Mouse (Mus musculus) naive thymus-derived CD4-positive, alpha-beta T cell, adult 2 months (primary cell): ENCODE measurements around the gene Dcaf15.
A peak's percentile ranks its signal among the peaks of the same experiment; 100 is the strongest.

Experiments used
- DNase-seq: peaks from one replicate; pipeline ENCODE4 v3.0.0-alpha.2; 2011; ENCODE audit warnings: low read depth

The Dcaf15 gene

DNA sequence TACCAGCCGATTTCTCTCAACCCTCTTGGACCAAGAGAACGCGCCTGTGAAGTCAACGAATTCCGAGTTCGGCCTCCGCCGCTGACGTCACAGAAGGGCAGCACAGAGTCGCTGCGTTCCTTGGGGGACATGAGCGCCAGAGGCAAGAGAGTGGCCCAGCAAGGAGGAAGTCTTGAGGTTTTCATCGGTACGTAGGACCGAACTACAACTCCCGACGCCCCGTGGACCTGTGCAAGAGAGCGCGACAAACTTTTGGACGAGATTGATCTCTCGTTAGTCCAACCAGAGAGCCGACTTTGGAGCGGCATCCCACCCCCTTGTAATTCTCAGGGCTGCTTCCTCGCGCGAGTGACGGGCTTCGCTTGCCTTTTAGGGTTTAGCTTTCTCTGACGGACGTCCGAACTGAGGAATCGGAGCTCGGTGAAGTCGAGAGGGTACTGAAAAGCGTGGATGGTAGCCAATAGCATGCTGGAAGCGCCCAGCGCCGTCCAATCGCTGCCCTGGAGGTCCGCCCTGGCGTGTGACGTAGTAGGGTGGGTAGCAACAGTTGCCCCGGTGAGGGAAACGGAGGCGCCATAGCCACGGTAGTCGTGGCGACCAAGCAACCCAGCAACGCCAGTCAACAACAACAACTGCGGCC is 38.2 kb downstream of the Dcaf15 start, which contains the start of gene Rfx1:
Gene Rfx1, plus strand, starts transcription at position 544 of the 640 bp plus-strand sequence.
- peak; percentile 99 for DNase-seq

- DNase-seq: peak; percentile 51
Observed at GRCm38 (mm10) chr8:84065457-84066072, 39.0 kb downstream of the Dcaf15 start.

GRCm38 (mm10) chr8:84065037-84065436 is 39.5 kb downstream of the Dcaf15 start, which contains the start of gene Gm10643:
Gm10643 (minus strand) TSS chr8:84065137.
- no peak for DNase-seq

GRCm38 (mm10) chr8:84063861-84064610 is 40.5 kb downstream of the Dcaf15 start:
- DNase-seq: peak; percentile 79

GRCm38 (mm10) chr8:84060245-84060644 is 44.3 kb downstream of the Dcaf15 start:
- DNase-seq: peak; percentile 13

DNA sequence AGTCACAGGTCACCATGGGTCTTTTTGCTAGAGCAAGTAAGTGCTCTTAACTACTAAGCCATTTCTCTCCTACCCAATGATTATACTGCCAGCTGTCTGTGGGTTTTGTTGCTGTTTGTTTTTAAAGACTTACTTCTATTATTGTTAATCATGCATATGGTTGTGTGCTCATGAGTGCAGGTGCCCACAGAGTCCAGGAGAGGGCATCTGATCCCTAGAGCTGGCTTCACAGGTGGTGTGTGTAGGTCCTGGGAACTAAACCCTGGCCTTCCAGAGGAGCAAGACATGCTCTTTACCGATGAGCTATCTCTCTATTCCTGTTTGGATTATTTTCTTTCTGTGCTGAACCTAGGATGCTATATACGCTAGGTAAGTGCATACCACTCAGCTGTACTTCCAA is 45.3 kb downstream of the Dcaf15 start:
- peak; percentile 37 for DNase-seq

DNA sequence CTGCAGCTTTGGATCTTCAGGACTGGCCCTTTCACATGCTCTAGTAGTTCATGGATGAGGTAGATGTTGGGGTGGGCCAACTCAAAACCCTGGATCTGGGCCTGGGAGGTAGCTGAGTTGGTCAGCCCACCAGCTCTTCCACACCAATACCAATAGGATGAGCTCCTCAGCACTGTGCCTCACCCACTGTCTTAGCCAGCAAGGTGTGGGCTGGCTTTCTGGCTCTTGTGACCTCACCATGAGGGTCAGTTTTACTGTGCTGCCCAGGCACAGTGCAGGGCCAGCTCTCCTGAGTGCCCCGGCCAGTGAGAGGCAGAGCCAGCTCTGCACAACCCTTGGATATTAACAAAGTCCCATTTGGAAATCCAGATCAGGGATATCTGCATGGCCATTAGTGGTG is 46.7 kb downstream of the Dcaf15 start:
- no peak for DNase-seq

DNA sequence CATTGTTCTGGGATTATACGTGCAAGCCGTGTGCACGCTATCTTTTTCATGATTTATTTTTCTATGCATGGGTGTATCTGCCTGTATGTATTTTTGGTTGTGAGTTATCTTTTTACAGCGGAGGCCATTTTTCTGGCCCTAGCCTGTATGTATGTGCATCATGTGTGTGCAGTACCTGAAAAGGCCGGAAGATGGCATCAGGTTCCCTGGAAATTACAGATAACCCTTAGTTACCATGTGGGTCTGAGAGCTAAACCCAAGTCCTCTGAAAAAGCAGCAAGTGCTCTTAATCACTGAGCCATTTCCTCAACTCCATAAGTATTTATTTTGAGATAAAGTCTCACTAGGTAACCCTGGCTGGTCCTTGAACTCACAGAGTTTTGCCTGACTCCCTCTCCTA is 51.3 kb downstream of the Dcaf15 start:
- DNase-seq: no peak

GRCm38 (mm10) chr8:84052746-84053145 is 51.8 kb downstream of the Dcaf15 start:
- DNase-seq: no peak

DNA sequence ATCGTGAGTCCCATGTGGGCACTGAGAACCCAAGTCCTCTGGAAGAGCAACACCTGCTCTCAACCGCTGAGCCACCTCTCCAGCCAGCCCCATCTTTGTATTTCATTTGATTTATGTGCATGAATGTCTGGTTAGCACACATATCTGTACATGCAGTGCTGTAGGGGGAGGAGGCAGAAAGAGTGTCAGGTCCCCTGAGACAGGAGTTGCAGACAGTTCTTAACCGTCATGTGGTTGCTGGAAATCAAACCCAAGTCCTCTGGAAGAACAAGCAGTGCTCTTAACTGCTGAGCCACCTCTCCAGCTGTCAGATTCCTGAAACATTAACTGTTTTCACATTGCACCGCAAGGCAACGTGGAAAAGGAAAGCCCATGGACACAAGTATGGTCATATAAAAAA is 56.4 kb downstream of the Dcaf15 start:
- DNase-seq: no peak
